Mouse (Mus musculus) stomach, postnatal 0 days (tissue): ENCODE data around the gene Scarf1.

Experiments used
- CTCF ChIP-seq: IDR thresholded peaks from 2 replicates; pipeline ENCODE4 v1.5.1; 2016; ENCODE audit warnings: antibody characterized with exemption, low read depth, mild to moderate bottlenecking, moderate library complexity
- EP300 ChIP-seq: optimal IDR thresholded peaks from 2 replicates; pipeline ENCODE3; 2016; ENCODE audit warnings: antibody characterized with exemption

DNA sequence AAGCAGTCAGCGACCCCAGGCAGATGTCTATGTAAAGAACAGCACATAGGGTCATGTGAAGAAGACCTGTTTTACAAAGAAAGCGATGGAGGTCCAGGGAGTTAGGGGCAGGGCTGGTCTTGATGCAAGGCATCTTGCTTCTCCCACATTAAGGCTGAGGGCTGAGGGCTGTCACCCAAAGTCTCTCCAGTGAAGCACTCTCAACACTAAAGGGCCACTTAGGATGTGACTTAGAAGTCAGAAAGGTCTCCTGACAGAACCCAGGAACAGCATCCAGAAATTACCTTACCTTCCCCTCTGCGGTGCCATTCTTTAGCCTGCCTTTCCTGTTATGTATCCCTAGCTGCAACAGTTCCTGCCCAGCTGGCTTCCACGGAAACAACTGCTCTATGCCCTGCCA, 8.3 kb downstream of the Scarf1 start:
- no peak for TF ChIP-seq CTCF
- no peak for TF ChIP-seq EP300
